Mouse (Mus musculus): ENCODE data around the gene Ptgfrn.
A peak's percentile ranks its signal among the peaks of the same experiment; 100 is the strongest.

Gene Ptgfrn

GRCm38 (mm10) chr3:100998904-100999340 is 111.2 kb downstream of the Ptgfrn start:
- DNase-seq, result peak; percentile 40

- DNase-seq, result no peak
Observed at GRCm38 (mm10) chr3:100997785-100998570, 112.1 kb downstream of the Ptgfrn start.

GRCm38 (mm10) chr3:100994252-100994651 is 115.8 kb downstream of the Ptgfrn start:
- no peak for DNase-seq

GRCm38 (mm10) chr3:100993718-100994117 is 116.4 kb downstream of the Ptgfrn start:
- no peak for DNase-seq

GRCm38 (mm10) chr3:100993158-100993557 is 116.9 kb downstream of the Ptgfrn start:
- DNase-seq, result no peak

All from right cerebral cortex, postnatal 25 days (tissue).